Mouse (Mus musculus) G1E-ER4 (cell line): ENCODE data around the gene L3mbtl3. TPM values are rescaled to one million over a fixed set of nuclear protein-coding genes. Genes with fewer than 3 reads are reported as not detected.

Source experiments
- GATA1 ChIP-seq: IDR thresholded peaks from one replicate; pipeline ENCODE4 v1.8.0; 2012; ENCODE audit warnings: low read length, inconsistent platforms
- polyA plus RNA-seq: library from polyadenylated mRNA; stranded (reverse); fragments of >175 nt; gene quantifications from 2 replicates; pipeline ENCODE4 v1.2.3, GENCODE M21; 2012

Gene L3mbtl3
- polyA plus RNA-seq, 1 experiment: not detected

- no peak for TF ChIP-seq GATA1
These were observed 149.0 kb downstream of the L3mbtl3 start for GRCm38 (mm10) chr10:26226734-26227133.

DNA sequence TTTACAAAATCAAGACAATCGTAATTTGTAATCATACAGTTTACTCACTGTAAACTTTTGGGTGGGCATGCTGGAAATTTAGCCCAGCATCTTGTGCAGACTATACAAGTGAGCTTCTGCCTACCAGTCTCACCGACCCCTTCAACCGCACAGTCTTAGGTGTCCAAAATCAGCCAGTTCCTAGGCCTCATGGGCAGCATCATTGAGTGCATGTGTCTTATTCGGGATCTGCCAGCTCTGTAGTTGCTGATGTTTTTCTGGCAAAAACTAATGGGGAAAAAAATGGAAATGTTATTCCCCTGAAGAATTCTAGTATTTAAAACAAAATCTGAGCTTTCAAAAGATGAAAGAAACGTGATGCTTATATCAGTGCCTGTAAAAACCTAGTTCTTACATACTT, 149.5 kb downstream of the L3mbtl3 start:
- no peak for TF ChIP-seq GATA1

Other genes starting within 250 kb of the L3mbtl3 start
- gene Samd3, start 146.3 kb downstream of the L3mbtl3 start, polyA plus RNA-seq: not detected in 2 replicates